In the genomic region with DNA sequence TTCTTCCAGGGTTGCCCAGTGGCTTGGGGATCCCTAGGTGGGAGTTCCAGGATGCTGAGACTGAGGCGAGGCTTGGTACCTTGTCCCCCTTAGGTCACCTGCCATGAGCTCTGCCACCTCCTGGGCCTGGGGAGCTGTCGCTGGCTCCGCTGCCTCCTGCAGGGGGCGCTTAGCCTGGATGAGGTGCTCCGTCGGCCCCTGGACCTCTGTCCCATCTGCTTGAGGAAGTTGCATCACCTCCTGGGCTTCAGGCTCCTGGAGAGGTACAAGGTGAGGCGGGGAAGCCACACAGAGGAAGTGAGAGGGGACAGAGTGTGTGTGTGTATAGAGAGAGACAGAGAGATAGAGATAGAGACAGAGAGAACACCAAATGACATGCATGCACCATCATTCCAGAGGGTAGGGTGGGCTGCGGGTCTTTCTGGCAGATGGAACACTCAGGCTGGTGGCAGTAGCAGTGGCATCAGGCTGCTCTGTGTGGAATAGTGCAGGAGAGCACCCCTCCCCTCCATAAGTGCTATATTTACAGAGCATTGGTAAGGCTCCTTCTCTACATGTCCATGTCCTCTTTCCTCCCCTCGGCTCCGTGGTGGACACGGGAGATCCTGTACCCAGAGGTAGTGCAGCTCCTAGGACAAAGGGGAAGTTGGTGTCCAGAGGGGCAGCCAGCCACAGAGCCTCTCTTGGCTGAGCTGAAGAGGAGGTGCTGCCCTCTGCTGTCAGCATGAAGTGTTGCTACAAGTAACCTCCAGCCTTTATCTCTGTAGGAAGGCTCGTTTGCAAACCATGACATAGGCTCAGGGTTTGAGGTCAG, we compare ENCODE assay signal across 8 mouse cellular contexts. TPM values are rescaled to one million over a fixed set of nuclear protein-coding genes. Genes with fewer than 3 reads are reported as not detected.
A peak's percentile ranks its signal among the peaks of the same experiment; 100 is the strongest.
DNase-seq lines count a peak whose midpoint lies in the region; ATAC-seq and TF ChIP-seq lines count a peak whose summit lies in the region.

No protein-coding gene starts in this region.

- H3K27ac ChIP-seq in heart, embryonic 15.5 days: peak overlapping the region; percentile 45
- H3K27ac ChIP-seq in liver, embryonic 16.5 days (ENCODE audit: low read length): no peak overlapping the region
- no peak overlapping the region for H3K27ac ChIP-seq in neural tube, embryonic 12.5 days
- peak overlapping the region; percentile 63; the same call in 1 of the 2 replicates for H3K27ac ChIP-seq in stomach, postnatal 0 days (replicated peaks)

- H3K9ac ChIP-seq in heart, embryonic 15.5 days: peak overlapping the region; percentile 37
- peak overlapping the region; percentile 24; the same call in 1 of the 2 replicates for H3K9ac ChIP-seq in liver, embryonic 16.5 days (ENCODE audit: low read depth, low read length)
- H3K9ac ChIP-seq in neural tube, embryonic 12.5 days: peak overlapping the region; percentile 39; the same call in 1 of the 2 replicates
- H3K9ac ChIP-seq in stomach, postnatal 0 days (ENCODE audit: low read length): peak overlapping the region; percentile 56

- peak; percentile 78 for ATAC-seq in erythroid progenitor cell, adult 5-6 weeks (replicated peaks; ENCODE audit: low FRiP score, poor library complexity, severe bottlenecking)
- ATAC-seq in heart, embryonic 15.5 days (replicated peaks; ENCODE audit: insufficient number of reproducible peaks, insufficient read depth, low FRiP score, low read depth): peak; percentile 57
- peak; percentile 70 for ATAC-seq in liver, embryonic 16.5 days (ENCODE audit: low read depth)
- peak; percentile 62 for ATAC-seq in neural tube, embryonic 12.5 days (ENCODE audit: low FRiP score, low read depth)
- ATAC-seq in stomach, postnatal 0 days (ENCODE audit: low FRiP score, low TSS enrichment): peak; percentile 84

- no peaks in the 10 kb centered on the region for H3K27me3 ChIP-seq in heart, embryonic 15.5 days
- H3K27me3 ChIP-seq in liver, embryonic 16.5 days (ENCODE audit: control insufficient read depth, insufficient read depth, low read depth, low read length): no peaks in the 10 kb centered on the region
- H3K27me3 ChIP-seq in neural tube, embryonic 12.5 days (replicated peaks): no peaks in the 10 kb centered on the region
- H3K27me3 ChIP-seq in stomach, postnatal 0 days (ENCODE audit: control insufficient read depth, insufficient read depth, low read length): no peaks in the 10 kb centered on the region

- peak overlapping the region; percentile 33 for H3K4me3 ChIP-seq in heart, embryonic 15.5 days
- H3K4me3 ChIP-seq in liver, embryonic 16.5 days (ENCODE audit: low read depth, low read length): peak overlapping the region; percentile 41
- H3K4me3 ChIP-seq in neural tube, embryonic 12.5 days: peak overlapping the region; percentile 23; the same call in 1 of the 2 replicates
- peak overlapping the region; percentile 32 for H3K4me3 ChIP-seq in stomach, postnatal 0 days (ENCODE audit: low read depth, low read length)

- peak; percentile 95 for TF ChIP-seq CTCF in stomach, postnatal 0 days (IDR thresholded peaks at IDR 0.05; ENCODE audit: low read depth)

- no peak for TF ChIP-seq EP300 in stomach, postnatal 0 days (optimal IDR thresholded peaks at IDR 0.05)

- no peaks in the 10 kb centered on the region for H3K9me3 ChIP-seq in heart, embryonic 15.5 days (replicated peaks)
- no peaks in the 10 kb centered on the region for H3K9me3 ChIP-seq in liver, embryonic 16.5 days (replicated peaks; ENCODE audit: control insufficient read depth, low read length)
- H3K9me3 ChIP-seq in neural tube, embryonic 12.5 days: peaks cover 5% of the 10 kb centered on the region; the same call in 1 of the 2 replicates
- H3K9me3 ChIP-seq in stomach, postnatal 0 days (ENCODE audit: control insufficient read depth, low read length): no peaks in the 10 kb centered on the region

- 15% methylated on average over 12 of the region's 12 CpGs for WGBS in heart, embryonic 15.5 days
- 9% methylated on average over 12 of the region's 12 CpGs for WGBS in liver, embryonic 16.5 days (ENCODE audit: insufficient replicate concordance)
- WGBS in neural tube, embryonic 12.5 days: 22% methylated on average over 12 of the region's 12 CpGs
- 18% methylated on average over 11 of the region's 12 CpGs for WGBS in stomach, postnatal 0 days

- peaks cover 11% of the 10 kb centered on the region for H3K4me1 ChIP-seq in heart, embryonic 15.5 days (replicated peaks)
- H3K4me1 ChIP-seq in liver, embryonic 16.5 days (ENCODE audit: control insufficient read depth, low read depth, low read length): peaks cover 8% of the 10 kb centered on the region; the same call in 1 of the 2 replicates
- H3K4me1 ChIP-seq in neural tube, embryonic 12.5 days: 0 out of 2 replicates have a peak, but pooled peaks cover 3% of the 10 kb centered on the region
- H3K4me1 ChIP-seq in stomach, postnatal 0 days (replicated peaks; ENCODE audit: control insufficient read depth, insufficient read depth): peaks cover 6% of the 10 kb centered on the region; the same call in 1 of the 2 replicates

- H3K4me2 ChIP-seq in heart, embryonic 15.5 days: peak overlapping the region; percentile 56
- peak overlapping the region; percentile 50 for H3K4me2 ChIP-seq in liver, embryonic 16.5 days (ENCODE audit: low read depth, low read length)
- H3K4me2 ChIP-seq in neural tube, embryonic 12.5 days (replicated peaks): peak overlapping the region; percentile 43
- H3K4me2 ChIP-seq in stomach, postnatal 0 days (replicated peaks; ENCODE audit: low read depth): peak overlapping the region; percentile 58

- DNase-seq in CD8-positive naive resting alpha-beta T cell, adult 2 months (ENCODE audit: low read depth in 2 of 2, low spot score in 2 of 2): peak; percentile 37 to 55
- peak; percentile 27 for DNase-seq in c-Kit-negative CD71-positive TER-119-positive erythroid progenitor cells, embryonic 14.5 days (ENCODE audit: low read depth, low spot score)
- DNase-seq in kidney, postnatal 10 days: peak; percentile 90
- DNase-seq in stomach, postnatal 0 days (ENCODE audit: low spot score): peak; percentile 76

- H3K36me3 ChIP-seq in heart, embryonic 15.5 days: no peaks in the 10 kb centered on the region
- H3K36me3 ChIP-seq in liver, embryonic 16.5 days (ENCODE audit: control insufficient read depth, insufficient read depth): no peaks in the 10 kb centered on the region
- no peaks in the 10 kb centered on the region for H3K36me3 ChIP-seq in neural tube, embryonic 12.5 days
- H3K36me3 ChIP-seq in stomach, postnatal 0 days (ENCODE audit: control insufficient read depth, insufficient read depth, low read length): no peaks in the 10 kb centered on the region

RNA-seq across cellular contexts. Expression of a gene that starts 25.3 kb away (rescaled TPM):
- 2.2 TPM in 1 of 2 replicates, not detected in the other for total RNA-seq in erythroid progenitor cell, adult 5-6 weeks (2015; ENCODE audit: low replicate concordance)
- total RNA-seq in erythroid progenitor cell, adult 5-6 weeks (2017; ENCODE audit: low replicate concordance): 0.13 and 1.2 TPM in 2 replicates
- polyA plus RNA-seq in heart, embryonic 15.5 days (2015; fragmentation: Nextera tagmentation; extraction: Ambion mirVana): 0.72 and 1.0 TPM in 2 replicates
- 1.8 TPM in 2 replicates for polyA plus RNA-seq in liver, embryonic 16.5 days (2015; fragmentation: Nextera tagmentation; extraction: Ambion mirVana)
- 0.91 and 1.5 TPM in 2 replicates for polyA plus RNA-seq in neural tube, embryonic 12.5 days (2016; fragmentation: Nextera tagmentation; extraction: Ambion mirVana)
- 0.65 and 0.67 TPM in 2 replicates for polyA plus RNA-seq in stomach, postnatal 0 days (2015; fragmentation: Nextera tagmentation; extraction: Ambion mirVana)

RNA-seq across cellular contexts. Expression of a gene that starts 44.5 kb away (rescaled TPM):
- total RNA-seq in erythroid progenitor cell, adult 5-6 weeks (2015; ENCODE audit: low replicate concordance): 0.84 and 2.2 TPM in 2 replicates
- total RNA-seq in erythroid progenitor cell, adult 5-6 weeks (2017; ENCODE audit: low replicate concordance): 1.9 and 2.0 TPM in 2 replicates
- polyA plus RNA-seq in heart, embryonic 15.5 days (2015; fragmentation: Nextera tagmentation; extraction: Ambion mirVana): 12.2 and 16.9 TPM in 2 replicates
- 7.2 and 7.8 TPM in 2 replicates for polyA plus RNA-seq in liver, embryonic 16.5 days (2015; fragmentation: Nextera tagmentation; extraction: Ambion mirVana)
- polyA plus RNA-seq in neural tube, embryonic 12.5 days (2016; fragmentation: Nextera tagmentation; extraction: Ambion mirVana): 25.2 TPM in 2 replicates
- polyA plus RNA-seq in stomach, postnatal 0 days (2015; fragmentation: Nextera tagmentation; extraction: Ambion mirVana): 8.2 and 8.5 TPM in 2 replicates

RNA-seq across cellular contexts. Expression of a gene that starts 47.1 kb away (rescaled TPM):
- 1.7 and 2.5 TPM in 2 replicates for total RNA-seq in erythroid progenitor cell, adult 5-6 weeks (2015; ENCODE audit: low replicate concordance)
- 3.3 and 6.2 TPM in 2 replicates for total RNA-seq in erythroid progenitor cell, adult 5-6 weeks (2017; ENCODE audit: low replicate concordance)
- polyA plus RNA-seq in heart, embryonic 15.5 days (2015; fragmentation: Nextera tagmentation; extraction: Ambion mirVana): 8.2 and 10.0 TPM in 2 replicates
- 4.1 and 5.2 TPM in 2 replicates for polyA plus RNA-seq in liver, embryonic 16.5 days (2015; fragmentation: Nextera tagmentation; extraction: Ambion mirVana)
- 20.6 and 29.5 TPM in 2 replicates for polyA plus RNA-seq in neural tube, embryonic 12.5 days (2016; fragmentation: Nextera tagmentation; extraction: Ambion mirVana)
- polyA plus RNA-seq in stomach, postnatal 0 days (2015; fragmentation: Nextera tagmentation; extraction: Ambion mirVana): 5.6 and 6.0 TPM in 2 replicates

Comparison
In these comparisons a context has a peak if more than half of its experiments do, and no peak if none do; other contexts are left out.
1. DNase-seq: peak in every context shown above with its lines; median percentile 90 in kidney, postnatal 10 days; 76 in stomach, postnatal 0 days; 46 in CD8-positive naive resting alpha-beta T cell, adult 2 months; 27 in c-Kit-negative CD71-positive TER-119-positive erythroid progenitor cells, embryonic 14.5 days.
2. H3K27ac ChIP-seq: peak in heart, embryonic 15.5 days (single experiment) and stomach, postnatal 0 days (single experiment); none in liver, embryonic 16.5 days (single experiment) and neural tube, embryonic 12.5 days (single experiment).
3. Peak in every context shown above with its lines, with median percentiles within 50 percentile points of each other: ATAC-seq, H3K4me2 ChIP-seq, H3K4me3 ChIP-seq and H3K9ac ChIP-seq.